Mouse (Mus musculus) natural killer cell, adult 2 months (primary cell): ENCODE data around the gene Lhx3.

Experiments
- DNase-seq, 2 experiments: peaks; one replicate each; pipeline ENCODE4 v3.0.0; 2022; ENCODE audit warnings: low spot score in 2 of 2

The Lhx3 gene

DNA sequence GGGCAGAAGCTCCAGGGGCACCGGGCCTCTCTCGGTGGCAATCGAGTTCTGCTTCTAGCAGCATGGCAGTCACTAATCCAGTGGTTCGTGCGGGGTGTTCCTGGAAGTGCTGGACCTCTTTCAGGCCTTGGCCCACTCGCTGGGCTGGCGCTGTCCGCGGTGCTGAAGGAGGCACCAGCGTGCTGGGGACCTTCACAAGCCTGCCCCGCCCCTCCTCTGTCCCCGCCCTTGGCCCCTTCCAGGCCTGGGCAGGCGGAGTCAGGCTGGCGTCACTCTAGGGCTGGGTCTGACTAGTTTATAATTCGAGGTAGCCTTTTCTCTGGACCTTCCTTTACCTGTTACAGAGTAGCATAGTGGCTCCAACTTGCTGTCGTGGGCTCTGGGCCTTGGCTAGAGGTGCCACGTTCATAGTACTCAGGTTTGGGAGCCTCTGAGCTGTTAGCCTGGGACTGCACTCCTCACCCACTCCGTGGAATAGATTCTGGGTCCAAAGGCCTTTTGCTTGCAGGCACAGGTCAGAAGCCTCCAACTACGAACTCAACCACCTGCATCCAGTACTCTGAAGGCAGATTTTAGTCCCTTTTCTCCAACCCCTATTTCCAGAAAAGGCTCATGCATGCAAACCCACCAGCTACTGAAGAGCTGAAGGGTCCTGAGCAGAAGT is at the start of gene Lhx3:
Gene Lhx3 (minus strand): TSS at position 164 of the 664 bp plus-strand sequence.
- DNase-seq, result peak in 1 of 2 experiments; percentile 7

GRCm38 (mm10) chr2:26257315-26258096 is 49.4 kb upstream of the Lhx3 start:
- DNase-seq, result no peak

- DNase-seq, result no peak
Observed at GRCm38 (mm10) chr2:26254816-26255215, 46.7 kb upstream of the Lhx3 start.

DNA sequence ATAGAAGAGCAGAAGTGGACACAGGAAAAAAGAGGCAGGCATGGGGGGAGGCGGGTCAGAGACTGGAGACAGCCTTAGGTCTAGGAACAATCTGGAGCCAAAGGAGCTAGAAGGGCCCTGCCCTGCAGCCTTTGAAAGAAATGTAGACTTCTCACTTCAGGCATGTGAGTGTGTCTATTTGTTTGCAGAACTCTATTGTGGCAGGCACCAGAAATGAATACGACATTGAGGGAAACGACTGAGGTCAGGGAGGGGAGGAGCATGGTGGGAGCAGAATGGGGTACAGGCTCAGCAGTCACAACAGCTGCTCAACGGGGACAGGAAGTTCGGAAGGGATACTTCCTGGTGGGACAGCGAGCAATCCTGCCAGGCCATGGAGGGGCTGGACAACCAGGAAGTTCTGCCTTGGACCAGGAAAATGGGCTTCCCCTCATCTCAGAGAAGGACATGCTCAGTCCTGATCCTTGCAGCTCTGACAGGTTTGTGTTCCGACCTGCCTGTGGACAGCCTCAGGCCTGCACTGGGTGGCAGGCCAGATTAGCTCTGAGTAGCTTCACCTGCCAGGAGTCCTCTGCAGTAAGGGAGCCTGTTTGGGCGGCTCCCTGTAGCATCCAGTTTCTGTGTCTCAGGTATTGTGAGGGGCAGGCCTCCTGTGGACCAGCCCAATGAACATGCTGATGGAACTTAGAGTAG is 44.6 kb upstream of the Lhx3 start:
- DNase-seq, result no peak

- DNase-seq, result no peak
Observed at GRCm38 (mm10) chr2:26247531-26247930, 39.4 kb upstream of the Lhx3 start.

GRCm38 (mm10) chr2:26240841-26241240 is 32.8 kb upstream of the Lhx3 start:
- no peak for DNase-seq

- DNase-seq, result no peak
Observed at GRCm38 (mm10) chr2:26240330-26240729, 32.2 kb upstream of the Lhx3 start.

DNA sequence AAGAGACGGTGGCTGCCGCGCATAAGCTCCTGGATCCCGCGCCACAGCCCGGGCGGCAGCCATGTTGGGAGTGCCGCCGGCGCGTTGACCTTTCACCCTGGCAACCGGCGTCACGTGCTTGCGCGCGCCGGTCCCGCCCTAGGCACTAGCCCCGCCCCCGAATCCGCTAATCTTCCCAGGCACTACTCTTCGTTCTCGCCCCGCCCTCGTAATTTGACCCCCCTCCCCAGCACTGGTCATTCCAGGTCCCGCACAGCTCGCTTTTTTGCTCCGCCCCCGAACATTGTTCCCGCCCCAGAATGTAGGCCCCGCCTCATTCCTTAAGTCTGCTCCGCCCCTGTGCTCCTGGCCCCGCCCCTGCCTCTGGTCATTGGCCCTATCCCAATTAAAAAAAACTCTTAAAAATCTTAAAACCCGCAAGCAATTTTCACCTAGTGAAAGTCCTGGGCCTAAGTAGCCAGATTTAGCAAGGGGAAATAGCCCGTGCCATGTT is 29.2 kb upstream of the Lhx3 start, which contains the start of gene Qsox2:
Gene Qsox2 (minus strand): TSS at position 236 of the 493 bp plus-strand sequence.
- DNase-seq, result peak; percentile 78 to 84

DNA sequence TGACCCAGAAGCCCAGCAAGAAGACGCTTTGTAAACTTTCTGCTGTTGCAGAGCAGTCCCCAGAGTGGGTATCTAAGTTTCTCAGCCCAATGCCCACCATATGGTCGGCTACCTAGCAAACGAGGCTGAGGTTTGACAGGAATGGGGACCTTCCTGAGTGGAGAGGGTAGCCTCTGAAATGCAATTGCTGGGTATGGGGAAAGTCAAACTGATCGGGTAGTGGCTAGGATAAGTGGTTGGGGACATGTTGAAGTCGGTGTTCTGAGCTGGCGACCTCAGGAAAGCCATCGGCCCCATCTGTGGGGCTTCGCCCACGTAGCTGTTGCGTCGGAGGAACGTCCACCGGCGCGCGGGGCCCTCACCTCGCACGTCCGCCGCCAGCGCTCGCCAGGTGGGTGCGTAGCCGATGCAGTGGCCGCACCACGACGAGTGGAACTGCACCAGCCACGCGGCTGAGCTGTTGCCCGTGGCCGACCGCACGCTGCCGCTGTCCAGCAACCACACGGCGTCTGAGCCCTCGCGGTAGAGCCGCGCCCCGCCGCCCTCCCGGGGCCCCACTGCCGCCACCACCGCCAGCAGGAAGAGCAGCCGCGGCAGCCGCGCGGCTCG is 28.7 kb upstream of the Lhx3 start:
- peak in 1 of 2 experiments; percentile 10 for DNase-seq

DNA sequence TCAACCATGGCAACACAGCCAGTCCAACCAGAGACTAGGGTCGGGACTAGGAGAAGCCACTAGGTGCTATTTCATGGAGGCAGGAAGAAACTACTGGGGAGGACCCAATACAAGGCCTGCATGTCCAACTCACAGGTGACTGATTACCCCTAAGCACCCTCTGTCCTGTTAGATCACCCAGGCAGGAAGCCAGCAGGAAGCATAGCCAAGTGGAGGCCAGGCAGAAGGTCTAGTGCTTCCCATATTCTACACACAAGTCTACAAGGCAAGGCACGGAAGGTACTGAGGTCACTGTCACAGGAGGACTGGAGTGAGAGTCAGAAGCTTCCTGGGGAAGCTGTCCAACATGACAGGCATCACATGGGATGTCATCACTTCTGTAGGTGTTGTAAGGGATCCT is 26.7 kb upstream of the Lhx3 start:
- no peak for DNase-seq

- no peak for DNase-seq
Observed at GRCm38 (mm10) chr2:26234253-26234652, 26.2 kb upstream of the Lhx3 start.

GRCm38 (mm10) chr2:26231366-26231765 is 23.3 kb upstream of the Lhx3 start:
- no peak for DNase-seq

- DNase-seq, result no peak
Observed at GRCm38 (mm10) chr2:26230253-26230652, 22.2 kb upstream of the Lhx3 start.

- DNase-seq, result peak in 1 of 2 experiments; percentile 13
Observed at GRCm38 (mm10) chr2:26227788-26228187, 19.7 kb upstream of the Lhx3 start.

DNA sequence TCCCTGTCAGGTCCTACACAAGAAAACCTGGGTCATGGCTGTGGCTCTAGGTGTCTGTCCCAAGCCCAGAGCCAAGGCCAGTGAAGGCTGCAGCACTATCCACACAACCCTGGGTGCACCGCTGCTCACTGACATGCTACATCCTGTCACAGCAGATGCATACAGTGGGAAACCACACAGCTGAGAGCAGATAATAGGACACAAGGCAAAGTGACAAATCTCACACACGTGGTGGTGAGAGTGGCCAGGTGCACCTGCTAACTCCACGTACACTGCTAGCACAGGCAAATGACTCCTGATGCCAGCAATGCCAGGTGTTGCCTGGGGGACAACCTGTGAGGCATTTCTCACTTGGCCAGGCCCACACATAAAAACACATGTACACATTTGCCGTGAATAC is 17.2 kb upstream of the Lhx3 start:
- DNase-seq, result no peak

GRCm38 (mm10) chr2:26223961-26224360 is 15.9 kb upstream of the Lhx3 start:
- DNase-seq, result no peak

DNA sequence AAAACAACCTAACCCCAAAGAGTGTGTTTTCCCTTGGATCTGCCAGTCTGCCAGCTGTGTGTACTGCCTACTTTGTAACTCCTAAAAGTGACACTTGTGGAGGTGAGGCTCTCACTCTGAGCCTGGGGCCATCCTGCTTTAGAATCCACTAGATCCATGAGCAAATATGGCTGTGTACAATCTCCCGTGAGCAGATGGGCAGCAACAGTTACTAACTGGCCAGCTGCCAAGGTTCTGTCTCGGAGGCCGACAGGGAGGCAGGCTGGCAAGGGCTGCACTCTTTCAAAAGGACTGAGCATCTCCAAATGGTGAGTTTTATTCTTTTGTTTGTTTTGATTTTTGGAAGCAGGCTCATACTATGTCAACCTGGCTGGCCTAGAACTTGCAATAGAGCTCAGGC is 6.4 kb upstream of the Lhx3 start:
- DNase-seq, result no peak

DNA sequence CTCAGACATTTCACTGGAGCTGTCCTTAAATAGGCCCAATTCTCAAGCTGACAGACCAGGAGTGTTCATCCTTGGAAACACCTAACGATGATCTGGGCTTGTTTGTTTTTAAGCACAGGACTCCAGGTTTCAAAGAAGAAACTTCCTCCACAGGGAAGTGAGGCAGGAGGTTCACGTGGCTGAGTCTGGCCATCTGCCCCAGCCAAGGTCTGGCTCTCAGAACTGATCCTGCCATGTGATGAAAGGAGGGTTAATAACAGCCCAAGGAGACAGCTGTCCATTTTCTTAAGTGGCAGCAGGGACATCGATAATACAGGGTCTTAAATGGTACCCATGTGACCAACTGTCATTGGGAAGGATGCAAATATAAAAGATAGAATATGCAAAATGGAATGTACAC is 1.5 kb upstream of the Lhx3 start:
- no peak for DNase-seq

DNA sequence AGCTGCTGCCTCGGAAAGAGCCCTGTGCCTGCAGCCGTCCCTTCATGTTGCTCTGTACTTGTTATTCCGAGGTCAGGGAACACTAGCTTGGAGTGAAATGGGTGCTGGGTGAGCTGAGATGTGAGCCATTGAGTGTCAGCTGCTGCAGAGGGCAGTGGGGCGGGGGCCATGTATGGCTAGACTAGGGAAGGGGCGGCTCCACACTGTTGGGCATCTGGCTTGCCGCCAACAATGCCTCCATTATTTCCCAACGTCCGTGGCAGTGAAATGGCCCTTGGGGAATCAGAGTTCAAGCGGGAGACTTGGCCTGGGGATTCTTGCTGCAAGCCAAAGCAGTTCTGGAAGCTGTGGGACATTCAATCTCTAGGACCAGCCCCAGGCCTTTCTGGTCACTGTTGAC is 530 bp downstream of the Lhx3 start:
- no peak for DNase-seq

- no peak for DNase-seq
Observed at GRCm38 (mm10) chr2:26205761-26206160, 2.3 kb downstream of the Lhx3 start.

DNA sequence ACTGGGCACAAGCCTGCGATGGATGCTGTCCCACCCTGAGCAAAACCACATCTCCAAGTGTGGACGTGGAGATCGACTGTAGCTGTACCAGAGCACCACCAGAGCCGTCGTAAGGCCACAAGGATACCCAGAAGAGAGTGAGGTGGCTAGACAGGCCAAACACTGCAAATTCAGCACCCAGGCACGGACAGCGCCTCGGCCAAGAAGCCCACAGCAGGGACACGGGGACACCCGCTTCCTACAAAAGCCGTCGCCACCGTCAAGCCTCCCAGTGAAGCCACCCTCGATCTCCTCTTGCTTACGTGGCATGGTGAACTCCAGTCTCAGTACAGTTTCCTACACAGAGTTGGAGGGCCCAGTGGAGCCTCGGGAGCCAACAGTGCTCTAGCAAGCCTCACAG is 3.0 kb downstream of the Lhx3 start:
- no peak for DNase-seq

DNA sequence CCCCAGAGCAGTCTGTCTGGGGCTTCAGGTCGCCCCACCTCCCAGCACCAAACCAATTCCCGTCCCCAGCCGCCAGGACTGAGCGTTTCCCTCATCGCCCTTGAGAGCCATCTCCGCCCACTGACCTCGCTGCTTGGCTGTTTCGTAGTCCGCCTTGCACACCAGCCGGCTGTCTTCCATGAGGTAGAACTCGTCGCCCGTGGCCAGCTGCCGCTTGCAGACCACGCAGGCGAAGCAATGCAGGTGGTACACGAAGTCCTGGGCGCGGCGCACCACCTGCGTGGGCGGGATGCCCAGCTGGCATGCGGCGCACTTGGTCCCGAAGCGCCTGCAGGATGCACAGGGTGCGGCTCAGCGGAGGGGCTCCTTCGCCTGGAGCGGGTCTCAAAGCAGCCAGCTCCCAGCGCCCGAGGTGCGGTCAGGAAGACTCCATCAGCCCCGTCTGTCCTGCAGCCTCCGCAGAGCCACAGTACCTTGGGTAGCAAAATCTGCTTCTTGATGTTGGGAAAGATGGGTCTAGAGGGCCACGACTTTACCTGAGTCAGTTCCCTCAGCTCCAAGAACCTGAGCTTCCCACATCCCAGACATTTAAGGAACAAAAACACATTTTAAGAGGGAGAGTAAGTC is 5.1 kb downstream of the Lhx3 start:
- DNase-seq, result no peak
